Comparison of ENCODE assay signal across 10 mouse cellular contexts in genomic region chr8:104630574-104630973, GRCm38 (mm10). TPM values are rescaled to one million over a fixed set of nuclear protein-coding genes. Genes with fewer than 3 reads are reported as not detected.
DNase-seq lines count a peak whose midpoint lies in the region; ATAC-seq lines count a peak whose summit lies in the region.
"Had no signal": no experiment of that assay in that cellular context is flagged by ENCODE, and none has a peak within 500 bp of the region (broad histone marks: within the 10 kb centered on the region; RNA-seq: fewer than 3 reads in every experiment).

No protein-coding gene starts in this region.

- H3K9me3 ChIP-seq in lung, embryonic 15.5 days, result no peaks in the 10 kb centered on the region
- H3K9me3 ChIP-seq in heart, embryonic 13.5 days, result no peaks in the 10 kb centered on the region
- no peaks in the 10 kb centered on the region for H3K9me3 ChIP-seq in limb, embryonic 10.5 days (replicated peaks)
- no peaks in the 10 kb centered on the region for H3K9me3 ChIP-seq in midbrain, embryonic 15.5 days

- H3K27ac ChIP-seq in lung, embryonic 15.5 days, result no peak overlapping the region
- peak overlapping the region; percentile 95 for H3K27ac ChIP-seq in heart, embryonic 13.5 days (replicated peaks)
- peak overlapping the region; percentile 73 for H3K27ac ChIP-seq in limb, embryonic 10.5 days
- no peak overlapping the region for H3K27ac ChIP-seq in midbrain, embryonic 15.5 days

- H3K27me3 ChIP-seq in lung, embryonic 15.5 days, result peaks cover 10% of the 10 kb centered on the region; the same call in 1 of the 2 replicates
- H3K27me3 ChIP-seq in heart, embryonic 13.5 days (replicated peaks), result no peaks in the 10 kb centered on the region; the same call in 1 of the 2 replicates
- H3K27me3 ChIP-seq in limb, embryonic 10.5 days (ENCODE audit: low read depth, poor library complexity, severe bottlenecking), result peaks cover 40% of the 10 kb centered on the region
- peaks cover 8% of the 10 kb centered on the region for H3K27me3 ChIP-seq in midbrain, embryonic 15.5 days (replicated peaks)

- H3K36me3 ChIP-seq in lung, embryonic 15.5 days, result peaks cover 1% of the 10 kb centered on the region; the same call in 1 of the 2 replicates
- peaks cover 38% of the 10 kb centered on the region for H3K36me3 ChIP-seq in heart, embryonic 13.5 days
- H3K36me3 ChIP-seq in limb, embryonic 10.5 days, result peaks cover 9% of the 10 kb centered on the region
- H3K36me3 ChIP-seq in midbrain, embryonic 15.5 days (replicated peaks), result 0 out of 2 replicates have a peak, but pooled peaks cover 8% of the 10 kb centered on the region

- peak overlapping the region; percentile 41 for H3K9ac ChIP-seq in lung, embryonic 15.5 days
- peak overlapping the region; percentile 97 for H3K9ac ChIP-seq in heart, embryonic 13.5 days
- peak overlapping the region; percentile 16; the same call in 1 of the 2 replicates for H3K9ac ChIP-seq in midbrain, embryonic 15.5 days

- peak overlapping the region; percentile 73 for H3K4me2 ChIP-seq in lung, embryonic 15.5 days
- peak overlapping the region; percentile 79 for H3K4me2 ChIP-seq in heart, embryonic 13.5 days
- H3K4me2 ChIP-seq in midbrain, embryonic 15.5 days, result peak overlapping the region; percentile 61

- peak; percentile 43; the same call in 1 of the 2 replicates for ATAC-seq in lung, embryonic 15.5 days (ENCODE audit: borderline replicate concordance, extremely low read depth, low FRiP score, low TSS enrichment)
- ATAC-seq in heart, embryonic 13.5 days (ENCODE audit: extremely low read depth, insufficient number of reproducible peaks, low FRiP score, low TSS enrichment), result no peak
- ATAC-seq in midbrain, embryonic 15.5 days (replicated peaks), result 0 out of 2 replicates have a peak, but pooled peaks have one; percentile 18

- WGBS in lung, embryonic 15.5 days, result 1% methylated on average over 36 of the region's 36 CpGs
- under 1% methylated on average over 36 of the region's 36 CpGs for WGBS in heart, embryonic 13.5 days
- 1% methylated on average over 36 of the region's 36 CpGs for whole genome bisulfite sequencing in limb, embryonic 10.5 days
- WGBS in midbrain, embryonic 15.5 days, result under 1% methylated on average over 36 of the region's 36 CpGs

- H3K4me3 ChIP-seq in lung, embryonic 15.5 days, result peak overlapping the region; percentile 40
- peak overlapping the region; percentile 85 for H3K4me3 ChIP-seq in heart, embryonic 13.5 days
- peak overlapping the region; percentile 53 for H3K4me3 ChIP-seq in limb, embryonic 10.5 days
- peak overlapping the region; percentile 31 for H3K4me3 ChIP-seq in midbrain, embryonic 15.5 days

- H3K4me1 ChIP-seq in lung, embryonic 15.5 days, result peaks cover 20% of the 10 kb centered on the region
- peaks cover 58% of the 10 kb centered on the region for H3K4me1 ChIP-seq in heart, embryonic 13.5 days
- peaks cover 34% of the 10 kb centered on the region for H3K4me1 ChIP-seq in limb, embryonic 10.5 days
- peaks cover 12% of the 10 kb centered on the region for H3K4me1 ChIP-seq in midbrain, embryonic 15.5 days

- no peak for DNase-seq in lung, postnatal 25 days (ENCODE audit: low spot score)
- peak; percentile 36 to 49 for DNase-seq in adrenal gland, postnatal 36 days
- peak; percentile 52 for DNase-seq in limb, embryonic 10.5 days (ENCODE audit: low spot score)
- DNase-seq in right cerebral cortex, adult 18-20 months, result no peak
- DNase-seq in Muller cell, postnatal 12 days (ENCODE audit: inconsistent ontology term), result no peak

RNA-seq across cellular contexts. Expression of gene Rrad, which starts 0.6 kb away (rescaled TPM):
- polyA plus RNA-seq in lung, embryonic 15.5 days (2015; fragmentation: Nextera tagmentation; extraction: Ambion mirVana), result 20.1 and 24.8 TPM in 2 replicates
- total RNA-seq in adrenal gland, postnatal 36 days (2021), result 10 to 100 TPM in 1 of 2 experiments, 1 to 10 TPM in 1; 3.4 to 14.0 TPM
- polyA plus RNA-seq in heart, embryonic 13.5 days (2015; fragmentation: Nextera tagmentation; extraction: Ambion mirVana), result 285 and 323 TPM in 2 replicates
- polyA plus RNA-seq in limb, embryonic 10.5 days (2016; fragmentation: Nextera tagmentation; extraction: Ambion mirVana), result 2.0 and 3.2 TPM in 2 replicates
- 4.0 and 5.1 TPM in 2 replicates for polyA plus RNA-seq in midbrain, embryonic 15.5 days (2015; fragmentation: Nextera tagmentation; extraction: Ambion mirVana)

RNA-seq across cellular contexts. Expression of gene Cdh16, which starts 6.4 kb away (rescaled TPM):
- 53.5 TPM in 2 replicates for polyA plus RNA-seq in lung, embryonic 15.5 days (2015; fragmentation: Nextera tagmentation; extraction: Ambion mirVana)
- total RNA-seq in adrenal gland, postnatal 36 days (2021), result not detected
- 18.2 and 18.4 TPM in 2 replicates for polyA plus RNA-seq in heart, embryonic 13.5 days (2015; fragmentation: Nextera tagmentation; extraction: Ambion mirVana)
- polyA plus RNA-seq in limb, embryonic 10.5 days (2016; fragmentation: Nextera tagmentation; extraction: Ambion mirVana), result 0.13 TPM in 1 of 2 replicates, not detected in the other
- not detected in 2 replicates for polyA plus RNA-seq in midbrain, embryonic 15.5 days (2015; fragmentation: Nextera tagmentation; extraction: Ambion mirVana)
- total RNA-seq: left cerebral cortex, postnatal 10 days had no signal
- polyA plus RNA-seq: brain, embryonic 14.5 days had no signal

RNA-seq across cellular contexts. Expression of gene Ciao2b, which starts 11.2 kb away (rescaled TPM):
- 102 and 107 TPM in 2 replicates for polyA plus RNA-seq in lung, embryonic 15.5 days (2015; fragmentation: Nextera tagmentation; extraction: Ambion mirVana)
- total RNA-seq in adrenal gland, postnatal 36 days (2021), result 10 to 100 TPM; 46.1 to 51.1 TPM
- polyA plus RNA-seq in heart, embryonic 13.5 days (2015; fragmentation: Nextera tagmentation; extraction: Ambion mirVana), result 186 and 228 TPM in 2 replicates
- 95.6 and 105 TPM in 2 replicates for polyA plus RNA-seq in limb, embryonic 10.5 days (2016; fragmentation: Nextera tagmentation; extraction: Ambion mirVana)
- 132 and 140 TPM in 2 replicates for polyA plus RNA-seq in midbrain, embryonic 15.5 days (2015; fragmentation: Nextera tagmentation; extraction: Ambion mirVana)

RNA-seq across cellular contexts. Expression of gene Pdp2, which starts 39.3 kb away (rescaled TPM):
- 8.8 and 9.2 TPM in 2 replicates for polyA plus RNA-seq in lung, embryonic 15.5 days (2015; fragmentation: Nextera tagmentation; extraction: Ambion mirVana)
- total RNA-seq in adrenal gland, postnatal 36 days (2021), result 10 to 100 TPM; 30.4 to 33.0 TPM
- polyA plus RNA-seq in heart, embryonic 13.5 days (2015; fragmentation: Nextera tagmentation; extraction: Ambion mirVana), result 7.1 and 7.3 TPM in 2 replicates
- 14.5 and 14.8 TPM in 2 replicates for polyA plus RNA-seq in limb, embryonic 10.5 days (2016; fragmentation: Nextera tagmentation; extraction: Ambion mirVana)
- polyA plus RNA-seq in midbrain, embryonic 15.5 days (2015; fragmentation: Nextera tagmentation; extraction: Ambion mirVana), result 20.0 and 20.9 TPM in 2 replicates

Comparison
In these comparisons a context has a peak if more than half of its experiments do, and no peak if none do; other contexts are left out.
1. H3K27ac ChIP-seq: peak in heart, embryonic 13.5 days (single experiment) and limb, embryonic 10.5 days (single experiment); none in lung, embryonic 15.5 days (single experiment) and midbrain, embryonic 15.5 days (single experiment).
2. H3K4me3 ChIP-seq: peak in every context shown above with its lines; median percentile 85 in heart, embryonic 13.5 days; 53 in limb, embryonic 10.5 days; 40 in lung, embryonic 15.5 days; 31 in midbrain, embryonic 15.5 days.
3. H3K9ac ChIP-seq: peak in every context shown above with its lines; median percentile 97 in heart, embryonic 13.5 days; 41 in lung, embryonic 15.5 days; 16 in midbrain, embryonic 15.5 days.
4. DNase-seq: peak in adrenal gland, postnatal 36 days (2 of 2) and limb, embryonic 10.5 days (single experiment); none in lung, postnatal 25 days (single experiment), right cerebral cortex, adult 18-20 months (single experiment) and Muller cell, postnatal 12 days (single experiment).
5. RNA of gene Rrad, which starts 0.6 kb away (polyA plus RNA-seq): 285 to 323 TPM in heart, embryonic 13.5 days; 20.1 to 24.8 TPM in lung, embryonic 15.5 days, 4.0 to 5.1 TPM in midbrain, embryonic 15.5 days and 2.0 to 3.2 TPM in limb, embryonic 10.5 days; every median in the first group is over 10 times any median in the second.
6. RNA of gene Cdh16, which starts 6.4 kb away (polyA plus RNA-seq): 53.5 TPM in lung, embryonic 15.5 days and 18.2 to 18.4 TPM in heart, embryonic 13.5 days; 0.13 TPM in limb, embryonic 10.5 days and not detected in midbrain, embryonic 15.5 days; every median in the first group is over 10 times any median in the second.
7. Peak in every context shown above with its lines, with median percentiles within 50 percentile points of each other: H3K4me2 ChIP-seq.